Comparison of ENCODE assay signal across 9 mouse cellular contexts in genomic region chr11:80779527-80780344, GRCm38 (mm10). TPM values are rescaled to one million over a fixed set of nuclear protein-coding genes. Genes with fewer than 3 reads are reported as not detected.
A peak's percentile ranks its signal among the peaks of the same experiment; 100 is the strongest.
DNase-seq lines count a peak whose midpoint lies in the region; ATAC-seq and TF ChIP-seq lines count a peak whose summit lies in the region.
"Had no signal": no experiment of that assay in that cellular context is flagged by ENCODE, and none has a peak within 500 bp of the region (broad histone marks: within the 10 kb centered on the region; RNA-seq: fewer than 3 reads in every experiment).

Myo1d (minus strand) TSS chr11:80780025.

- TF ChIP-seq CTCF in CH12.LX (conservative IDR thresholded peaks at IDR 0.05 in 1 of 2, IDR thresholded peaks at IDR 0.05 in 1 of 2; ENCODE audit: low read depth in 2 of 2, low read length in 2 of 2) = peak; percentile 55 to 89

- H3K27me3 ChIP-seq in CH12.LX (replicated peaks) = no peaks in the 10 kb centered on the region
- H3K27me3 ChIP-seq in forebrain, embryonic 12.5 days = peaks cover 15% of the 10 kb centered on the region
- no peaks in the 10 kb centered on the region for H3K27me3 ChIP-seq in heart, embryonic 16.5 days (ENCODE audit: control insufficient read depth, insufficient read depth, low read length)
- H3K27me3 ChIP-seq in liver, embryonic 13.5 days = peaks cover 4% of the 10 kb centered on the region; the same call in 1 of the 2 replicates
- no peaks in the 10 kb centered on the region for H3K27me3 ChIP-seq in stomach, embryonic 15.5 days (replicated peaks)

- DNase-seq in CH12.LX (ENCODE audit: extremely low read depth) = peak; percentile 89
- DNase-seq in c-Kit-positive CD71-positive TER-119-positive erythroid progenitor cells, embryonic 14.5 days (ENCODE audit: low spot score) = peak; percentile 86
- peak; percentile 90 to 94 for DNase-seq in kidney, postnatal 25 days
- peak; percentile 87 for DNase-seq in liver, embryonic 13.5 days
- peak; percentile 86 for DNase-seq in neural tube, embryonic 10.5 days (ENCODE audit: extremely low spot score, low spot score)

- in situ Hi-C loops in CH12.LX (cut with MboI; ENCODE audit: low pct_ligation_motif_present, low pct_unique_long_range_greater_than_20kb, low sequenced_read_pairs) = loop anchor here (10.0 kb wide), 1 partner anchor 85 kb away; no protein-coding TSS in a partner anchor

- ATAC-seq in forebrain, embryonic 12.5 days (ENCODE audit: low FRiP score) = peak; percentile 95
- peak; percentile 96 for ATAC-seq in heart, embryonic 16.5 days (replicated peaks; ENCODE audit: extremely low read depth, insufficient read depth, low FRiP score)
- peak; percentile 88 for ATAC-seq in liver, embryonic 13.5 days (ENCODE audit: low read depth)
- ATAC-seq in stomach, embryonic 15.5 days (ENCODE audit: insufficient read depth, low FRiP score, low read depth) = peak; percentile 92

- peak within 1 kb of the TSS; percentile 57 for H3K9ac ChIP-seq in CH12.LX (ENCODE audit: insufficient read depth, low read depth)
- H3K9ac ChIP-seq in forebrain, embryonic 12.5 days = peak within 1 kb of the TSS; percentile 55
- H3K9ac ChIP-seq in heart, embryonic 16.5 days (ENCODE audit: low read length) = peak within 1 kb of the TSS; percentile 81
- H3K9ac ChIP-seq in liver, embryonic 13.5 days = peak within 1 kb of the TSS; percentile 83
- H3K9ac ChIP-seq in stomach, embryonic 15.5 days = peak within 1 kb of the TSS; percentile 42; the same call in 1 of the 2 replicates

- TF ChIP-seq POLR2A in CH12.LX (IDR thresholded peaks at IDR 0.05; ENCODE audit: low read depth, low read length) = peak; percentile 74

- H3K79me2 ChIP-seq in CH12.LX (replicated peaks; ENCODE audit: control insufficient read depth, extremely low read depth, insufficient read depth, poor library complexity, severe bottlenecking) = no peaks in the 10 kb centered on the region

- under 1% methylated on average over 85 of the region's 87 CpGs for whole genome bisulfite sequencing in forebrain, embryonic 12.5 days
- WGBS in heart, embryonic 16.5 days = under 1% methylated on average over 78 of the region's 87 CpGs
- WGBS in liver, embryonic 13.5 days (ENCODE audit: insufficient replicate concordance) = under 1% methylated on average over 85 of the region's 87 CpGs
- 1% methylated on average over 77 of the region's 87 CpGs for WGBS in stomach, embryonic 15.5 days

- TF ChIP-seq EP300 in CH12.LX (IDR thresholded peaks at IDR 0.05; ENCODE audit: low read length) = 0 out of 2 replicates have a peak, but pooled peaks have one; percentile 15

- H3K4me3 ChIP-seq in CH12.LX (replicated peaks in 1 of 3; ENCODE audit: low read depth in 2 of 3, low read length in 2 of 3, poor library complexity in 1 of 3) = peak within 1 kb of the TSS; percentile 56 to 69 (median 56)
- H3K4me3 ChIP-seq in forebrain, embryonic 12.5 days (replicated peaks) = peak within 1 kb of the TSS; percentile 71
- peak within 1 kb of the TSS; percentile 86 for H3K4me3 ChIP-seq in heart, embryonic 16.5 days (ENCODE audit: low read length)
- H3K4me3 ChIP-seq in liver, embryonic 13.5 days (replicated peaks) = peak within 1 kb of the TSS; percentile 75
- H3K4me3 ChIP-seq in stomach, embryonic 15.5 days (replicated peaks) = peak within 1 kb of the TSS; percentile 68

- TF ChIP-seq RAD21 in CH12.LX (IDR thresholded peaks at IDR 0.05; ENCODE audit: low read depth, low read length) = peak; percentile 65

- H3K4me2 ChIP-seq in CH12.LX (ENCODE audit: insufficient read depth, low read depth, poor library complexity, severe bottlenecking) = peak within 1 kb of the TSS; percentile 63
- peak within 1 kb of the TSS; percentile 88 for H3K4me2 ChIP-seq in forebrain, embryonic 12.5 days
- H3K4me2 ChIP-seq in heart, embryonic 16.5 days (ENCODE audit: low read depth, low read length) = peak within 1 kb of the TSS; percentile 70
- H3K4me2 ChIP-seq in liver, embryonic 13.5 days = peak within 1 kb of the TSS; percentile 90
- H3K4me2 ChIP-seq in stomach, embryonic 15.5 days = peak within 1 kb of the TSS; percentile 86

- H3K4me1 ChIP-seq in CH12.LX (ENCODE audit: control insufficient read depth in 1 of 2, insufficient read depth in 2 of 2) = peaks cover 7 to 32% of the 10 kb centered on the region in 2 experiments
- peaks cover 7% of the 10 kb centered on the region for H3K4me1 ChIP-seq in forebrain, embryonic 12.5 days
- peaks cover 11% of the 10 kb centered on the region for H3K4me1 ChIP-seq in heart, embryonic 16.5 days (ENCODE audit: control insufficient read depth, insufficient read depth, low read length)
- H3K4me1 ChIP-seq in liver, embryonic 13.5 days (replicated peaks) = peaks cover 55% of the 10 kb centered on the region
- peaks cover 12% of the 10 kb centered on the region for H3K4me1 ChIP-seq in stomach, embryonic 15.5 days

- no peaks in the 10 kb centered on the region for H3K36me3 ChIP-seq in CH12.LX (replicated peaks in 1 of 2; ENCODE audit: control insufficient read depth in 1 of 2, insufficient read depth in 1 of 2, low read length in 1 of 2)
- H3K36me3 ChIP-seq in forebrain, embryonic 12.5 days (replicated peaks) = no peaks in the 10 kb centered on the region
- no peaks in the 10 kb centered on the region for H3K36me3 ChIP-seq in heart, embryonic 16.5 days (ENCODE audit: control insufficient read depth, insufficient read depth)
- no peaks in the 10 kb centered on the region for H3K36me3 ChIP-seq in liver, embryonic 13.5 days
- H3K36me3 ChIP-seq in stomach, embryonic 15.5 days = no peaks in the 10 kb centered on the region

- no peaks in the 10 kb centered on the region for H3K9me3 ChIP-seq in CH12.LX (replicated peaks; ENCODE audit: low read length)
- no peaks in the 10 kb centered on the region for H3K9me3 ChIP-seq in forebrain, embryonic 12.5 days
- H3K9me3 ChIP-seq in heart, embryonic 16.5 days (replicated peaks; ENCODE audit: control insufficient read depth, low read length) = no peaks in the 10 kb centered on the region
- H3K9me3 ChIP-seq in liver, embryonic 13.5 days (replicated peaks) = no peaks in the 10 kb centered on the region
- no peaks in the 10 kb centered on the region for H3K9me3 ChIP-seq in stomach, embryonic 15.5 days

- H3K27ac ChIP-seq in CH12.LX (ENCODE audit: insufficient read depth, low read depth) = no peak within 1 kb of the TSS
- 0 out of 2 replicates have a peak within 1 kb of the TSS, but pooled peaks have one; percentile 46 for H3K27ac ChIP-seq in forebrain, embryonic 12.5 days
- peak within 1 kb of the TSS; percentile 81 for H3K27ac ChIP-seq in heart, embryonic 16.5 days (ENCODE audit: low read length)
- peak within 1 kb of the TSS; percentile 86 for H3K27ac ChIP-seq in liver, embryonic 13.5 days
- H3K27ac ChIP-seq in stomach, embryonic 15.5 days = peak within 1 kb of the TSS; percentile 85
- H3K27ac ChIP-seq: macrophage had no signal

- dilution Hi-C loops in CH12.LX (cut with MboI; ENCODE audit: extremely low pct_ligation_motif_present, extremely low pct_unique_long_range_greater_than_20kb, low sequenced_read_pairs) = no loop called here

TF ChIP-seq in CH12.LX, 34 proteins besides CTCF, POLR2A, EP300 and RAD21 (continues in another document):
- no peak for TF ChIP-seq E2F4 (IDR thresholded peaks at IDR 0.05; ENCODE audit: insufficient replicate concordance, low read depth, low read length)
- TF ChIP-seq CHD1 (IDR thresholded peaks at IDR 0.05; ENCODE audit: low read depth, low read length) = no peak
- no peak for TF ChIP-seq USF1 (IDR thresholded peaks at IDR 0.05; ENCODE audit: low read depth, low read length)
- no peak for TF ChIP-seq TBP (conservative IDR thresholded peaks at IDR 0.05; ENCODE audit: low read depth, low read length)
- TF ChIP-seq MXI1 (IDR thresholded peaks at IDR 0.05; ENCODE audit: low read depth, low read length) = 0 out of 2 replicates have a peak, but pooled peaks have one; percentile 31
- TF ChIP-seq JUN (IDR thresholded peaks at IDR 0.05; ENCODE audit: insufficient read depth, low read depth, low read length) = no peak
- peak; percentile 49; the same call in 1 of the 2 replicates for TF ChIP-seq NELFE (IDR thresholded peaks at IDR 0.05; ENCODE audit: low read depth, low read length)
- TF ChIP-seq MYC (IDR thresholded peaks at IDR 0.05; ENCODE audit: low read depth, low read length) = peak; percentile 66; the same call in 1 of the 2 replicates
- no peak for TF ChIP-seq MAFK (IDR thresholded peaks at IDR 0.05; ENCODE audit: insufficient replicate concordance, low read length)
- TF ChIP-seq KAT2A (IDR thresholded peaks at IDR 0.05; ENCODE audit: insufficient replicate concordance, low read length) = 0 out of 2 replicates have a peak, but pooled peaks have one; percentile 17
- 0 out of 2 replicates have a peak, but pooled peaks have one; percentile 21 for TF ChIP-seq IRF4 (IDR thresholded peaks at IDR 0.05; ENCODE audit: low read depth, low read length)
- TF ChIP-seq ETS1 (conservative IDR thresholded peaks at IDR 0.05; ENCODE audit: low read depth, low read length) = 0 out of 2 replicates have a peak, but pooled peaks have one; percentile 16
- peak; percentile 73 for TF ChIP-seq BHLHE40 (IDR thresholded peaks at IDR 0.05; ENCODE audit: low read depth, low read length)
- TF ChIP-seq MEF2A (IDR thresholded peaks at IDR 0.05; ENCODE audit: borderline replicate concordance, low read depth, low read length) = peak; percentile 48; the same call in 1 of the 2 replicates
- TF ChIP-seq MAX (IDR thresholded peaks at IDR 0.05; ENCODE audit: low read length) = peak; percentile 71; the same call in 1 of the 2 replicates
- TF ChIP-seq ZKSCAN1 (IDR thresholded peaks at IDR 0.05; ENCODE audit: borderline replicate concordance, low read depth, low read length) = no peak
- no peak for TF ChIP-seq ZNF384 (IDR thresholded peaks at IDR 0.05; ENCODE audit: low read depth, low read length)
- TF ChIP-seq ZC3H11A (IDR thresholded peaks at IDR 0.05; ENCODE audit: low read depth, low read length) = no peak
- TF ChIP-seq TCF12 (IDR thresholded peaks at IDR 0.05; ENCODE audit: low read depth, low read length) = peak; percentile 70; the same call in 1 of the 2 replicates
- TF ChIP-seq HCFC1 (IDR thresholded peaks at IDR 0.05; ENCODE audit: low read depth, low read length) = peak; percentile 17; the same call in 1 of the 2 replicates
- TF ChIP-seq POLR2AphosphoS2 (IDR thresholded peaks at IDR 0.05; ENCODE audit: low read depth, low read length) = no peak
- peak; percentile 55 for TF ChIP-seq MAZ (IDR thresholded peaks at IDR 0.05; ENCODE audit: low read depth, low read length)

RNA-seq across cellular contexts. Expression of gene Myo1d, which starts in this region (rescaled TPM):
- total RNA-seq in CH12.LX (2012; rRNA removed) = 2.1 and 2.9 TPM in 2 replicates
- 1.7 and 2.2 TPM in 2 replicates for total RNA-seq in CH12.LX (2014; rRNA removed)
- 4.7 and 5.6 TPM in 2 replicates for polyA plus RNA-seq in CH12.LX (2012; ENCODE audit: insufficient read length, low read depth)
- polyA plus RNA-seq in forebrain, embryonic 12.5 days (2016; fragmentation: Nextera tagmentation; extraction: Ambion mirVana) = 2.4 and 2.8 TPM in 2 replicates
- polyA plus RNA-seq in heart, embryonic 16.5 days (2015; fragmentation: Nextera tagmentation; extraction: Ambion mirVana) = 7.4 and 7.5 TPM in 2 replicates
- 5.2 and 6.3 TPM in 2 replicates for polyA plus RNA-seq in liver, embryonic 13.5 days (2015; fragmentation: Nextera tagmentation; extraction: Ambion mirVana)
- polyA plus RNA-seq in stomach, embryonic 15.5 days (2015; fragmentation: Nextera tagmentation; extraction: Ambion mirVana) = 30.5 and 38.2 TPM in 2 replicates
